Mouse (Mus musculus): ENCODE data around the gene Spata31d1a. TPM values are rescaled to one million over a fixed set of nuclear protein-coding genes. Genes with fewer than 3 reads are reported as not detected.

The Spata31d1a gene
- 2.2 and 3.4 TPM in 2 replicates for total RNA-seq (2012; rRNA removed)

- DNase-seq (ENCODE audit: low read depth, low spot score), result no peak
- no peaks in the 10 kb centered on the region for H3K36me3 ChIP-seq (ENCODE audit: control insufficient read depth, insufficient read depth, low read length, poor library complexity, severe bottlenecking)
These were observed at the start of gene Spata31d1a for GRCm38 (mm10) chr13:59710230-59710629. TSS of gene Spata31d1a (minus strand) at chr13:59710330.

GRCm38 (mm10) chr13:59756906-59757305 is 46.8 kb upstream of the Spata31d1a start:
- Histone ChIP-seq H3K9ac (ENCODE audit: insufficient read depth, low read depth, low read length, poor library complexity, severe bottlenecking) (no peak overlapping the region), H3K27ac (ENCODE audit: insufficient read depth, low read depth, low read length, poor library complexity, severe bottlenecking) (no peak overlapping the region), H3K4me1 (ENCODE audit: control insufficient read depth in 2 of 2, insufficient read depth in 2 of 2, low read length in 2 of 2, poor library complexity in 1 of 2) (no peaks in the 10 kb centered on the region), H3K4me3 (ENCODE audit: insufficient read depth in 1 of 2, low read depth in 1 of 2, low read length in 2 of 2, poor library complexity in 1 of 2, severe bottlenecking in 1 of 2) (no peak overlapping the region), H3K36me3 (ENCODE audit: control insufficient read depth, insufficient read depth, low read length, poor library complexity, severe bottlenecking) (peaks cover 22% of the 10 kb centered on the region), H3K9me3 (ENCODE audit: control insufficient read depth, insufficient read depth, low read depth, low read length) (no peaks in the 10 kb centered on the region)
- in situ Hi-C loops (cut with MboI; ENCODE audit: low sequenced_read_pairs in 2 of 2, unreplicated experiment in 2 of 2), result no loop called here
- no peak for TF ChIP-seq CHD2 (IDR thresholded peaks at IDR 0.05; ENCODE audit: low read depth, low read length)
- no peak for TF ChIP-seq ZC3H11A (IDR thresholded peaks at IDR 0.05; ENCODE audit: borderline replicate concordance, low read depth, low read length)
- TF ChIP-seq ZNF384 (IDR thresholded peaks at IDR 0.05; ENCODE audit: low read depth, low read length), result no peak
- no peak for TF ChIP-seq MAFK (IDR thresholded peaks at IDR 0.05; ENCODE audit: insufficient read depth, low read depth, low read length)
- no peak for TF ChIP-seq HCFC1 (IDR thresholded peaks at IDR 0.05; ENCODE audit: borderline replicate concordance, insufficient read depth, low read length)
- no peak for DNase-seq (ENCODE audit: low read depth, low spot score)

More at GRCm38 (mm10) chr13:59710230-59710629, at the start of gene Spata31d1a:
- TF ChIP-seq ZNF384 (IDR thresholded peaks at IDR 0.05; ENCODE audit: low read depth, low read length) (no peak), HCFC1 (IDR thresholded peaks at IDR 0.05; ENCODE audit: borderline replicate concordance, insufficient read depth, low read length) (no peak), CHD2 (IDR thresholded peaks at IDR 0.05; ENCODE audit: low read depth, low read length) (no peak), MAFK (IDR thresholded peaks at IDR 0.05; ENCODE audit: insufficient read depth, low read depth, low read length) (no peak), ZC3H11A (IDR thresholded peaks at IDR 0.05; ENCODE audit: borderline replicate concordance, low read depth, low read length) (no peak)
- no peaks in the 10 kb centered on the region for H3K9me3 ChIP-seq (ENCODE audit: control insufficient read depth, insufficient read depth, low read depth, low read length)
- in situ Hi-C loops (cut with MboI; ENCODE audit: low sequenced_read_pairs in 2 of 2, unreplicated experiment in 2 of 2), result no loop called here
- H3K9ac ChIP-seq (ENCODE audit: insufficient read depth, low read depth, low read length, poor library complexity, severe bottlenecking), result peak within 1 kb of the TSS; percentile 65; the same call in 1 of the 2 replicates
- peaks cover 6 to 24% of the 10 kb centered on the region in 2 experiments; a peak in 3 of 4 replicates for H3K4me1 ChIP-seq (ENCODE audit: control insufficient read depth in 2 of 2, insufficient read depth in 2 of 2, low read length in 2 of 2, poor library complexity in 1 of 2)
- H3K4me3 ChIP-seq (ENCODE audit: insufficient read depth in 1 of 2, low read depth in 1 of 2, low read length in 2 of 2, poor library complexity in 1 of 2, severe bottlenecking in 1 of 2), result peak within 1 kb of the TSS; percentile 52 to 58
- no peak within 1 kb of the TSS; the same call in 1 of the 2 replicates for H3K27ac ChIP-seq (ENCODE audit: insufficient read depth, low read depth, low read length, poor library complexity, severe bottlenecking)

- H3K4me1 ChIP-seq (ENCODE audit: control insufficient read depth in 2 of 2, insufficient read depth in 2 of 2, low read length in 2 of 2, poor library complexity in 1 of 2), result peaks cover 0 to 2% of the 10 kb centered on the region in 2 experiments; a peak in 2 of 4 replicates
- H3K27ac ChIP-seq (ENCODE audit: insufficient read depth, low read depth, low read length, poor library complexity, severe bottlenecking), result no peak overlapping the region
- TF ChIP-seq CHD2 (IDR thresholded peaks at IDR 0.05; ENCODE audit: low read depth, low read length) (no peak), ZNF384 (IDR thresholded peaks at IDR 0.05; ENCODE audit: low read depth, low read length) (no peak), HCFC1 (IDR thresholded peaks at IDR 0.05; ENCODE audit: borderline replicate concordance, insufficient read depth, low read length) (no peak), ZC3H11A (IDR thresholded peaks at IDR 0.05; ENCODE audit: borderline replicate concordance, low read depth, low read length) (no peak)
- no peak overlapping the region for H3K9ac ChIP-seq (ENCODE audit: insufficient read depth, low read depth, low read length, poor library complexity, severe bottlenecking)
- DNase-seq (ENCODE audit: low read depth, low spot score), result no peak
- H3K9me3 ChIP-seq (ENCODE audit: control insufficient read depth, insufficient read depth, low read depth, low read length), result no peaks in the 10 kb centered on the region
- H3K36me3 ChIP-seq (ENCODE audit: control insufficient read depth, insufficient read depth, low read length, poor library complexity, severe bottlenecking), result peaks cover 4% of the 10 kb centered on the region; the same call in 1 of the 2 replicates
- in situ Hi-C loops (cut with MboI; ENCODE audit: low sequenced_read_pairs in 2 of 2, unreplicated experiment in 2 of 2), result no loop called here
- H3K4me3 ChIP-seq (ENCODE audit: insufficient read depth in 1 of 2, low read depth in 1 of 2, low read length in 2 of 2, poor library complexity in 1 of 2, severe bottlenecking in 1 of 2), result no peak overlapping the region
These were observed 40.2 kb upstream of the Spata31d1a start for GRCm38 (mm10) chr13:59750310-59750709.

GRCm38 (mm10) chr13:59746711-59747110 is 36.6 kb upstream of the Spata31d1a start, which contains the start of gene 1700014D04Rik:
TSS of gene 1700014D04Rik (minus strand) at chr13:59746752.
- H3K4me3 ChIP-seq (ENCODE audit: insufficient read depth in 1 of 2, low read depth in 1 of 2, low read length in 2 of 2, poor library complexity in 1 of 2, severe bottlenecking in 1 of 2), result no peak within 1 kb of the TSS
- no peak for DNase-seq (ENCODE audit: low read depth, low spot score)
- no peaks in the 10 kb centered on the region for H3K36me3 ChIP-seq (ENCODE audit: control insufficient read depth, insufficient read depth, low read length, poor library complexity, severe bottlenecking)
- H3K27ac ChIP-seq (ENCODE audit: insufficient read depth, low read depth, low read length, poor library complexity, severe bottlenecking), result no peak within 1 kb of the TSS
- TF ChIP-seq ZNF384 (IDR thresholded peaks at IDR 0.05; ENCODE audit: low read depth, low read length) (no peak), HCFC1 (IDR thresholded peaks at IDR 0.05; ENCODE audit: borderline replicate concordance, insufficient read depth, low read length) (no peak), MAFK (IDR thresholded peaks at IDR 0.05; ENCODE audit: insufficient read depth, low read depth, low read length) (no peak), CHD2 (IDR thresholded peaks at IDR 0.05; ENCODE audit: low read depth, low read length) (no peak), ZC3H11A (IDR thresholded peaks at IDR 0.05; ENCODE audit: borderline replicate concordance, low read depth, low read length) (no peak)
- H3K9ac ChIP-seq (ENCODE audit: insufficient read depth, low read depth, low read length, poor library complexity, severe bottlenecking), result no peak within 1 kb of the TSS
- in situ Hi-C loops (cut with MboI; ENCODE audit: low sequenced_read_pairs in 2 of 2, unreplicated experiment in 2 of 2), result no loop called here
- no peaks in the 10 kb centered on the region for H3K9me3 ChIP-seq (ENCODE audit: control insufficient read depth, insufficient read depth, low read depth, low read length)
- H3K4me1 ChIP-seq (ENCODE audit: control insufficient read depth in 2 of 2, insufficient read depth in 2 of 2, low read length in 2 of 2, poor library complexity in 1 of 2), result peaks cover 0 to 2% of the 10 kb centered on the region in 2 experiments; a peak in 2 of 4 replicates

Data from ES-E14 (cell line).